Mouse (Mus musculus) forelimb bud, embryonic 11.5 days (tissue): ENCODE data around the gene Nkd2.

Experiments
- DNase-seq: peaks from one replicate; pipeline ENCODE4 v3.0.0-alpha.2; 2012; ENCODE audit warnings: low read depth, low spot score

The Nkd2 gene

GRCm38 (mm10) chr13:73847465-73847836, at the start of gene Nkd2:
Gene Nkd2 (minus strand): TSS chr13:73847631.
- DNase-seq, result peak; percentile 81

DNA sequence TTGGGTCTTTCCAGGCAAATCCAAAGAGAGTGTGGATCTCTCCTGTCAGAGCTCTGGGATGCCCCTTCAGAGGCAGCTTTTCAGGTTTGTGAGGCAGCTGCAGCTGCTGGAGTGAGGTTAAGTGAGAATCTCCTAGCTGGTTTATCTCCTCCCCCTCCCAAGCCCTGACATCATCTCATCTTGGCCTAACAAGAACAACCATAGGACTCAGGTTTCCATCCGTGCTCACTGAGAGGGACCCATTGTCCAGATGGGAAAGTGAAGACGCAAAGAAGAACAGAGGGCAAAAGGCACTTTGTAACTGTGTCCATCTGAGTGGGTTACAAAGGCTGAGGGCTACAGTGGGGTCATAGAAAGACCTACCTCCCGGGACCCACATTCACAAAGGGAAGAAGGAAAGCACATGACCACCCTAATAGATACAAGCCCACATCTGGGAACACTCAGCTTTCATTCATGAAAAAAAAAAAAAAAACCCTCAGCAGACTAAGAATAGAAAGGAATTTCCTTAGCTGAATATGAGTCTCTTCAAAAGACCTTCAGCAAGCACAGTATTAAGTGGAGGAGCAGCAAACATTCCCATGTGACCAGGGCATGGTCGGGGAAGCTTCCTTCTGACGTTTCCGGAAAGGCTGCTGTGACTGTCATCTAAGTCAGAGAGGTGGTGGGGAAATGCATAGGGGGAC, 45.2 kb upstream of the Nkd2 start:
- peak; percentile 46 for DNase-seq

DNA sequence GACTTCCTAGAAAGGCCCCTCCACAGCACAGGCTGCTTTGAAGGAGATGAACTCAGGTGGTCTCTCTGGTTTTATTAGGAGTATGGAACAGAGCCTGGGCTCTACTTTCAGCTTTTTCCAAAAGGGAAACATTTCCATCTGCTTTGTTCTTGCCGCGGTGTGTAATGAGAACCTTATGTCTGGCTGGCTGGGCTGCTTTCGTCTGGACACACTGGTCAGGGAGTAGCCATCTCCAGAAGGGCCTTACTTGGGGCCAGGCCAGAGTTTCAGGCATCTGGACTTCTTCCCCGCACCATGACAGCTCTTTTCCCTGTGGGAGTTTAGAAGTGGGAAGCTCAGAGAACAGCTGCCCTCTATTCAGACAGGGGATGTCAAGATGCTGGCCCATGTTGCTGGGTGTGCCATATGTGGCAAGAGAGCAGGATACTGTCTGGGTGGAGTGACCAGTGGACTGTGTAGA, 40.0 kb upstream of the Nkd2 start:
- peak; percentile 78 for DNase-seq

DNA sequence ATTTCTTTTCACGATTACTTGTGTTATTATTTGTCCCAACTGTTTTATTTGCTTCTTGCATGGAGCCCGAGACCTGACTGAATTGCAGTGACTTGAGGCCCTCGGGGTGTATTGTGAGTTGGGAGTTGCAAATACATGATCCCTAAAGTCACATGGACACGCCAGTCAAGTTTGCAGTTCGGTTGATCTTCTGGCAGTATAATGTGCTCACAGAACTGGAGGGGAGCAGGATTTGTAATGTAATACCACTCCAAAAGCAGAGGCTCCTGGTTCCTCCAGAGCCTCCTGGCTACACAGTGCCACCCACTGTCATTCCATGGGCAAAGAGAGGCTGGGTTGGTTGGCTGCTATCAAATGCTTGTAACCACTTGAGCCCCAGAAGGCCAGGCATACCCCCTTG, 39.2 kb upstream of the Nkd2 start:
- DNase-seq, result no peak

GRCm38 (mm10) chr13:73886066-73886465, 38.6 kb upstream of the Nkd2 start:
- DNase-seq, result no peak

- no peak for DNase-seq
Observed at GRCm38 (mm10) chr13:73885656-73886055, 38.2 kb upstream of the Nkd2 start.

DNA sequence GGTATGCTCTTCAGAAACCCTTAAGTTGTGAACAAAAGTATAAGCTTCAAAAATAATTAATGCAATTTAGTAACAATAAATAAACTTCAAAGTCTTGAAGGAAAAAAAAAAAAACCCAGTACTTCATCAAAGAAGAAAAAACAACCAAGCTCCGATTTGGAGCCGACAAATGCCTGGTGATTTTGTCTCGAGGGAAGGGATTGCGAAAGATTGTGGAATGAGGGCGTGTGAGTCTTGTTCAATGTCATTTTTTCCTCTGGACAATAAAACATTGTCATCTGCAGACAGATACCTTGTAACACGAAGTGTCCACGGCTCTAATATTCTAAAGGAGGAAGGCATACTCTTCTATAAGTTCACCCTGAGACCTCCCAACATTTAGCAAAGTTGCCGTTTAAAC, 33.9 kb upstream of the Nkd2 start:
- no peak for DNase-seq

DNA sequence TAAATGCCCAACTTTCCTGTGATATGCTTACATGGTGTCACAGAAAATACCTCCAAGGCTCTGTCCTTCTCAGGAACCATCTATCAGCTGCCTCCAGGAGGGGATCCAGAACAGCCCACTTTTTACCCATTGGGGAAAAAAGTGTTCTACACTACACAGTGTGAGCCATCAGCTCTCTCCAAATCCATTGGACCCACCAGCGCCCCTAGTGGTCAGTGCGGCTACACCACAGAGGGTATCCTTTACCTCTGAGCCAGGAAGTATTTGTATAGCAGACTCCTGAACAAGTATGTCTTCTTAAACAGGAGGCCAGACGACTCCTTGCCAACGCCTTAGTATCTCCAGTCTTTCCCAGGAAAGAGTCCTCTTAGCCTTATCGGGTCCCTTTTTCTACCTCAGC, 32.4 kb upstream of the Nkd2 start:
- peak; percentile 32 for DNase-seq

- no peak for DNase-seq
Observed at GRCm38 (mm10) chr13:73872159-73872558, 24.7 kb upstream of the Nkd2 start.

DNA sequence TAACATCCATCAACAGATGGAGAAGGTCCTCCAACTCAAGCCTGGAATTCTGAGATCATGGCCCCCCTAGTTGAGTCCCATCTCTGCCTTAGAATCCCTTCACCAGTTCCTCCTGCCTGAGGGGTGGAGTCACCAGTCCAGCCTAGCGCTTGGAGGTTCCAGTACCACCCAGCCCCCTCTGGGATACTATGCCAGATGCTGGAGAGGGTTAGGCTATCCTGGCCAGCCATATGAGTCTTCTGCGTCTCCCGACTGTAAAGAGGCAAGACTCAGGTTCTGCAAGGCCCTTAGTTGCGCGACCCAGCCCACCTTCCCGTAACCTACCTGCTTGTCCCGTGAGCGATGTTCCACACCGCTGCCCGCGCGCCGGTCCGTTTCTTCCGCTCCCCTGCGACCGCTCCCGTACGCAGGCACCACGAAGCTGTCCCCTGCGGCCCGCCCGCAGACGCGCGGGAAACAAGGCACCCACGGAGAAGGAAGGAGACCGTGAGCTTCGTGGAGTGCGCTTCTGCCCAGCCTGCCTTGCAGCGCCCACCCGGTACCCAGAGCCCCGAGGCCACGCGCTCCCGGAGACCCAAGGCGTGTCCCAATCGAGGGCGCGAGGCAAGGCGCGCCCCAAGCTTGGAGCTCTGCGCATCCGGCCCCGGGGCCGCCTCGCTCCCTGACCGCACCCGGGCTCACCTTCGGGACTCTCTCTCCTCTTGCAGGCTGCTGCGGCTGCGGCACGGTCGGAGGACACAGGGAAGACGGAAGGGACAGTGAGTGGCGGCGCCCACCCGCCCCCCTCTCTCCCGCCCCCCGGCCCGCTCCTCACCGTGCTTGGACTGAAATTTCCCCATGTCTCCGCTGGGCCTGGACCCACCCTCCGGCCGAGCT, 604 bp downstream of the Nkd2 start:
- DNase-seq, result peak; percentile 20

- no peak for DNase-seq
Observed at GRCm38 (mm10) chr13:73842696-73843095, 4.7 kb downstream of the Nkd2 start.

GRCm38 (mm10) chr13:73839740-73840139, 7.7 kb downstream of the Nkd2 start:
- DNase-seq, result peak; percentile 51

DNA sequence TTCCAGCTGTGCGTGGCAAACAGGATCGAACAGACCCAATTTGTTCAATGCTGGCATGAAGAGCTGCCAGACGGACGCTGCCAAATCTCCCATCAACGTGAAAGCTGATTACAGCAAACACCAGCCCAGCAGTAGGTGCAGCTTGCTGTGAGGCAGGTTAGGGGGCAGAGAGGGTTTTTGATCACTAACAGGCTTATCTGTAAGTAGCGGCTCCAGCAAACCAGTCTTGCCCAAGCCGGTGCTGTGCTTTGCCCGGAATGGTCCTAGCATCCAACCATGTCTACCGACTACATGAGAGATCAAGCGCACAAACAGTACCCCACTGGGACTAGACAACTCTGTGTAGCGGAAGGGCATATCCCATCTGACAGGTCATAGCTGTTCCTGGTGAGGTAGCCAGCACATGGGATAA, 8.3 kb downstream of the Nkd2 start:
- DNase-seq, result no peak

DNA sequence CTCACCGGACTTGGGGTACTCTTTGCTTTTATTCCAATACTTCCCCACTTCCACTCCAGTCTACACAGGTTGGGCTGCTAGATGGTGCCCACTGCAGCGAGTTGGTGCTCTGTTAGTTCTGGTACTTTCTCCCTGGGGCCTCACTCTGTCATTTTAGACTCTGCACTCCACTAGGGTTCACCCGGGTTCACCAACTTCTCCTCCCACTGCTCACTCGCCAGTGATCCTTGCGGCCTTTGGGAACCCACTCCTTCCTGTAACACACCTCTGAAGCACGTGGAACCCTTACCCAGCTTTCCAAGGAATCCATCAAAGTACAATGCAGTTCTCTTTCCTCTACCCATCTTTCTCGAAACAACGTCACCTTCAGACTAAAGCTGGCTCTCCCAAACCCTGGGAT, 9.7 kb downstream of the Nkd2 start:
- no peak for DNase-seq

DNA sequence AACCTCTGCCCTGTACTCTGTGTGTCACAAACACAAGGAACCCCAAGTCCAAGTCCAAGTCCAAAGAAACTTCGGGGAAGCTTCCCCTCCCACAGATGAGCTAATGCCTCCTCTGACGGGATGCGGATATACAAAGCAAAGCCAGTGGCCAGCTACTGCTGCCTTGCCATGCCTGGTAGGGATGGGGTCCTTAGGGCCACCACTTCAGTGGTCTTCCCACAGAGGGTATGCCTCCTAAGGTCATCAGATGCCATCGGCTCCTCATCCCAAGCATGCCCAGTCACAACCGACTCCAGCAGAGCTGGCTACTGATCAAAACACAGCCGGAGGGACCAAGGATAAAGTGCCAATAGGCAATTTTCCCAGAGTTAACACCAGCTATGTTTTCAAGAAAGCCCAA, 10.9 kb downstream of the Nkd2 start:
- DNase-seq, result no peak

DNA sequence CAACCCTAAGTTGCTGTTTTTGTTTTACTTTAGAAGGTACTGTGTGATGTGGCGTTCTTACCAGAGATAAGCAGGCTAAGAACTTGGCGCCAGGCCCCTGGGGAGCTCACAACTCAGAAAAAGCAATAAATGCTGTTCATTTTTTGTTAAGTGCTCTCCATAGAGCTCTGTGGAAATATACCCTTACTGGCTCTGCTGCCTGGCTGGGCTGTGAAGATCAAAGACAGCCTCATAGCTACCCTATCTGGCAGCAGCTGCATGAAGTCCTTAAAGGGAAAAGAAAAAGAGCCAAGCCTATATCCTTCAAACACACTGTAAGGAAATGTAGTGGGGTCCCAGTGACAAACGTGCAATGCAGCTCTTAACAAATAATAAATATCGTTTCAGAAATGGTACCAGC, 11.6 kb downstream of the Nkd2 start:
- DNase-seq, result no peak

DNA sequence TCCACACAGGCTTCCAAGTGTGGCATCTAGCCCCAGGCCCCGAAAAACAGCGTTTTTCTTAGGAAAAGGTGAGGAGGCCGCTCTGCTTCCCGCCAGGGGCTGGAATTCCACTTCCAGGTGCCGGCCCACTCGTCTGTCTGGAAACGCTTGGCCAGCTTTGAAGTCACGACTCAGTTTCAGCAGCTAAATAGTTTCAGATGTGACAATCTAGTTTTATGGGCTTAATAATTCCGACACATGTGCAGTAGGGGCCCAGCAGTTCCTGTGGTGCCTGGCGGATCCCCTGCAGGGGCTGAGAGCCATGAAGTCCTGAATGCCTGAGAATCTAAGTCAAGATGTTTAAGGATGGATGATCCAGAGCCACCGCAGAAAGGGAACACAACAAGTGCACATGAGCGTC, 13.6 kb downstream of the Nkd2 start:
- DNase-seq, result peak; percentile 95

GRCm38 (mm10) chr13:73831486-73831885, 15.9 kb downstream of the Nkd2 start:
- peak; percentile 81 for DNase-seq

GRCm38 (mm10) chr13:73827243-73827642, 20.2 kb downstream of the Nkd2 start:
- DNase-seq, result no peak

- no peak for DNase-seq
Observed at GRCm38 (mm10) chr13:73823711-73824110, 23.7 kb downstream of the Nkd2 start.

- no peak for DNase-seq
Observed at GRCm38 (mm10) chr13:73822187-73822800, 25.1 kb downstream of the Nkd2 start.

DNA sequence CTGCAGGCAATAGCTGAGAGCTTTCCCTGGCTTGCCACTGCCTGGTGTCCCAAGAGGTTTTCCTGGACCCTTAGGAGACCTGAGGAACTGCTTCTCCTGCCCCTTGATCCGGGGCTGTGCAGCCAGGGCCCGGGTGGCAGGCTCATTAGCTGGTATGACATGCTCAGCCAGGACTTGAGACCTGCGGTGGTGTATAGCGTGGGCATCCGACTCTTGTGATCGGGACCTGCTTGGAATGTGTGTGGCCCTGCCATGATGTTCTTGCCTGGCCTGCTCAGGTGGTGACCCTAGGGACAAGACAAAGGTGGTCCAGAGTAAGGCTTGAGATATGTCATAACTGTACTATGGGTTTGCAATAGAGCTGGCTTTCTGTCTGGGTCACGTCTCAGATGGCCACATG, 26.2 kb downstream of the Nkd2 start:
- DNase-seq, result no peak

- DNase-seq, result no peak
Observed at GRCm38 (mm10) chr13:73818921-73819320, 28.5 kb downstream of the Nkd2 start.
